Mouse (Mus musculus): Measurements from ENCODE around the gene 1700086D15Rik. TPM values are rescaled to one million over a fixed set of nuclear protein-coding genes. Genes with fewer than 3 reads are reported as not detected.

Gene 1700086D15Rik
- total RNA-seq, 2 experiments from 2014 or later, result 2.1 to 3.7 TPM

GRCm38 (mm10) chr11:65142838-65143417 is 16.8 kb downstream of the 1700086D15Rik start:
- DNase-seq (ENCODE audit: low spot score in 2 of 2), result no peak
- intact Hi-C loops (cut with DNase I), result no loop called here

- intact Hi-C loops (cut with DNase I), result loop anchor here (10.0 kb wide), 1 partner anchor 84 kb away; no protein-coding TSS in a partner anchor
- DNase-seq (ENCODE audit: low spot score in 2 of 2), result no peak
Observed at GRCm38 (mm10) chr11:65139030-65139429, 20.7 kb downstream of the 1700086D15Rik start.

GRCm38 (mm10) chr11:65137145-65137652 is 22.5 kb downstream of the 1700086D15Rik start:
- intact Hi-C loops (cut with DNase I), result loop anchor here (10.0 kb wide), 1 partner anchor 82 kb away; no protein-coding TSS in a partner anchor
- no peak for DNase-seq (ENCODE audit: low spot score in 2 of 2)

- intact Hi-C loops (cut with DNase I), result loop anchor here (10.0 kb wide), 1 partner anchor 80 kb away; no protein-coding TSS in a partner anchor
- DNase-seq (ENCODE audit: low spot score in 2 of 2), result peak; percentile 62 to 66
Observed at GRCm38 (mm10) chr11:65135251-65135739, 24.4 kb downstream of the 1700086D15Rik start.

- DNase-seq (ENCODE audit: low spot score in 2 of 2), result no peak
- intact Hi-C loops (cut with DNase I), result loop anchor here (10.0 kb wide), 1 partner anchor 79 kb away; no protein-coding TSS in a partner anchor
Observed at GRCm38 (mm10) chr11:65133661-65134060, 26.0 kb downstream of the 1700086D15Rik start.

- DNase-seq (ENCODE audit: low spot score in 2 of 2), result no peak
- intact Hi-C loops (cut with DNase I), result no loop called here
Observed at GRCm38 (mm10) chr11:65129110-65129509, 30.6 kb downstream of the 1700086D15Rik start.

- no peak for DNase-seq (ENCODE audit: low spot score in 2 of 2)
- intact Hi-C loops (cut with DNase I), result no loop called here
Observed at GRCm38 (mm10) chr11:65128666-65129065, 31.0 kb downstream of the 1700086D15Rik start.

GRCm38 (mm10) chr11:65126566-65126965 is 33.1 kb downstream of the 1700086D15Rik start:
- intact Hi-C loops (cut with DNase I), result no loop called here
- DNase-seq (ENCODE audit: low spot score in 2 of 2), result peak; percentile 47 to 48

GRCm38 (mm10) chr11:65124913-65125418 is 34.7 kb downstream of the 1700086D15Rik start:
- intact Hi-C loops (cut with DNase I), result no loop called here
- DNase-seq (ENCODE audit: low spot score in 2 of 2), result no peak

GRCm38 (mm10) chr11:65120276-65120675 is 39.4 kb downstream of the 1700086D15Rik start:
- intact Hi-C loops (cut with DNase I), result no loop called here

GRCm38 (mm10) chr11:65115811-65116210 is 43.9 kb downstream of the 1700086D15Rik start:
- no peak for DNase-seq (ENCODE audit: low spot score in 2 of 2)
- intact Hi-C loops (cut with DNase I), result no loop called here

More at GRCm38 (mm10) chr11:65120276-65120675, 39.4 kb downstream of the 1700086D15Rik start:
- no peak for DNase-seq (ENCODE audit: low spot score in 2 of 2)

GRCm38 (mm10) chr11:65112086-65112485 is 47.6 kb downstream of the 1700086D15Rik start:
- intact Hi-C loops (cut with DNase I), result no loop called here
- DNase-seq (ENCODE audit: low spot score in 2 of 2), result no peak

GRCm38 (mm10) chr11:65111651-65112050 is 48.0 kb downstream of the 1700086D15Rik start:
- no peak for DNase-seq (ENCODE audit: low spot score in 2 of 2)
- intact Hi-C loops (cut with DNase I), result no loop called here

GRCm38 (mm10) chr11:65110058-65110457 is 49.6 kb downstream of the 1700086D15Rik start:
- DNase-seq (ENCODE audit: low spot score in 2 of 2), result no peak
- intact Hi-C loops (cut with DNase I), result no loop called here

GRCm38 (mm10) chr11:65107734-65108171 is 51.9 kb downstream of the 1700086D15Rik start:
- intact Hi-C loops (cut with DNase I), result no loop called here
- no peak for DNase-seq (ENCODE audit: low spot score in 2 of 2)

- no peak for DNase-seq (ENCODE audit: low spot score in 2 of 2)
- intact Hi-C loops (cut with DNase I), result no loop called here
Observed at GRCm38 (mm10) chr11:65107151-65107550, 52.5 kb downstream of the 1700086D15Rik start.

GRCm38 (mm10) chr11:65104076-65104475 is 55.6 kb downstream of the 1700086D15Rik start:
- no peak for DNase-seq (ENCODE audit: low spot score in 2 of 2)
- intact Hi-C loops (cut with DNase I), result no loop called here

Data from left cerebral cortex, postnatal 36 days (tissue).